Mouse (Mus musculus) midbrain, embryonic 14.5 days (tissue): ENCODE results near the gene Bclaf3. TPM values are rescaled to one million over a fixed set of nuclear protein-coding genes. Genes with fewer than 3 reads are reported as not detected.
"Not testable (repeated sequence)": the region's sequence is repeated elsewhere in the genome, so short reads cannot be mapped to it uniquely, and the experiment has no call there.

Source experiments
- ATAC-seq: fragments of 200-750 bp; cut with Nextera tagmentation; 2 replicates; pipeline ENCODE4 v1.8.0; 2017; ENCODE audit warnings: moderate number of reproducible peaks, moderate library complexity; ENCODE audit not compliant: low FRiP score, low TSS enrichment
- DNase-seq: peaks from one replicate; pipeline ENCODE4 v3.0.0-alpha.2; 2015
- H3K27ac ChIP-seq: fragments of 300-500 bp; sonication (generic); replicated peaks from 2 replicates; pipeline ENCODE4 v1.5.1; 2014; ENCODE audit warnings: mild to moderate bottlenecking, low read depth, low read length, moderate library complexity
- H3K27me3 ChIP-seq: fragments of 300-500 bp; sonication (generic); 2 replicates; pipeline ENCODE4 v1.6.1; 2014; ENCODE audit warnings: low read length, control low read depth, mixed read lengths; ENCODE audit not compliant: control insufficient read depth, insufficient read depth
- H3K36me3 ChIP-seq: fragments of 300-500 bp; sonication (generic); 2 replicates; pipeline ENCODE4 v1.6.1; 2014; ENCODE audit warnings: low read length, control low read depth; ENCODE audit not compliant: control insufficient read depth, insufficient read depth
- H3K4me1 ChIP-seq: fragments of 300-500 bp; sonication (generic); 2 replicates; pipeline ENCODE4 v1.6.1; 2014; ENCODE audit warnings: mild to moderate bottlenecking, antibody characterized with exemption, low read length, control low read depth; ENCODE audit not compliant: control insufficient read depth, insufficient read depth
- H3K4me2 ChIP-seq: fragments of 300-500 bp; sonication (generic); 2 replicates; pipeline ENCODE4 v1.6.1; 2014; ENCODE audit warnings: mild to moderate bottlenecking, low read length, moderate library complexity
- H3K4me3 ChIP-seq: fragments of 300-500 bp; sonication (generic); replicated peaks from 2 replicates; pipeline ENCODE4 v1.5.1; 2014; ENCODE audit warnings: low read depth, low read length
- H3K9ac ChIP-seq: fragments of 300-500 bp; sonication (generic); replicated peaks from 2 replicates; pipeline ENCODE4 v1.6.1; 2014; ENCODE audit warnings: mild to moderate bottlenecking, low read length, moderate library complexity
- H3K9me3 ChIP-seq: fragments of 300-500 bp; sonication (generic); 2 replicates; pipeline ENCODE4 v1.6.1; 2016; ENCODE audit warnings: low read length, control low read depth, mixed read lengths; ENCODE audit not compliant: control insufficient read depth
- WGBS: fragments of 180-500 bp; shearing (Covaris S2); extraction: QIAGEN DNeasy Blood & Tissue Kit; methylation state at CpG from one replicate; pipeline ENCODE4 v1.1.7; 2014; 5-methylcytosine and 5-hydroxymethylcytosine counted together
- polyA plus RNA-seq: library from polyadenylated mRNA; unstranded; fragments of >200 nt; fragmentation: Nextera tagmentation; extraction: Ambion mirVana; gene quantifications from 2 replicates; pipeline ENCODE4 v1.2.1, GENCODE M21; 2014

The Bclaf3 gene
- polyA plus RNA-seq, 1 experiment from 2014 or later, result 28.3 TPM

DNA sequence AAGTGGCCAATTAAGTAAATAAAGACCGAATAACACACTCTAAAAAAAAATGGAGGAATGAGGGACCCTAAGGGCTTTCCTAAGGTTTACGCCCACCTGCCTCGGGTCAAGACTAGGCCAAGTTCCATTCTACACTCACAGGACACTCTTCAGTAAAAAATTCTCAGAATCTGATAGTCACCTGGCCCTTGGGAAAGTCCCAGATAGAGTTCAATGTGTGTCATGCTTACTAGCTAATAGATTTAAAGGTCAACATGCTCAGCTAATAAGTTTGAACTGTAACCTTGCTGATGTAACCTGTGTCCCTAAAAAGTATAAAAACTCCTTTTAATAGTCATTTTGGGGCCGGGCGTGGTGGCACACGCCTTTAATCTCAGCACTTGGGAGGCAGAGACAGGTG, 10.9 kb upstream of the Bclaf3 start:
- no peak overlapping the region for H3K4me3 ChIP-seq

DNA sequence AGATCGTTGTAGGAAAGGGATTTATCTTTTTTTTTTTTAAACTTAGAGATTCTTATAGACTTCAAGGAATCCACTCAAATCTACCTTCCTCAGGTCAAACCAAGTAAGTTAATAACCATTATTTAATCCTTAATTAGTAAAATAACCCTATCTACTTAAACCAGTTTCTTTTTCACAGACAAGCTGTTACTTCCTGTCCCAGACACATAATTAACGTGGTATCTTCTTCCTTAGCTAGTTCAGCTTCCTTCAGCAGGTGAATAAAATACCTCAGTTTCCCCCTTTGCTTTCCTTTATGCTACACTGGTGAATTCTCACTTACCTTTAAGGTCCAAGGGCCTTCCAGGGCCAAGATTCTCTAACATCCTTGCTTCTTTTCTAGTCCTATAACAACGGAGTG, 4.7 kb upstream of the Bclaf3 start:
- Histone ChIP-seq H3K27ac (no peak overlapping the region), H3K9ac (no peak overlapping the region), H3K4me1 (no peaks in the 10 kb centered on the region), H3K4me2 (no peak overlapping the region), H3K9me3 (no peaks in the 10 kb centered on the region), H3K36me3 (no peaks in the 10 kb centered on the region), H3K4me3 (no peak overlapping the region), H3K27me3 (no peaks in the 10 kb centered on the region)
- 75% methylated on average over 3 of the region's 3 CpGs for WGBS
- DNase-seq (no peak), ATAC-seq (no peak)

More for the DNA sequence above, 10.9 kb upstream of the Bclaf3 start:
- H3K27ac ChIP-seq, result no peak overlapping the region
- H3K4me2 ChIP-seq, result no peak overlapping the region
- no peak for ATAC-seq
- H3K27me3 ChIP-seq, result no peaks in the 10 kb centered on the region
- H3K36me3 ChIP-seq, result no peaks in the 10 kb centered on the region
- 88% methylated on average over 6 of the region's 6 CpGs for WGBS
- no peaks in the 10 kb centered on the region for H3K9me3 ChIP-seq
- no peaks in the 10 kb centered on the region for H3K4me1 ChIP-seq
- no peak overlapping the region for H3K9ac ChIP-seq
- DNase-seq, result no peak

DNA sequence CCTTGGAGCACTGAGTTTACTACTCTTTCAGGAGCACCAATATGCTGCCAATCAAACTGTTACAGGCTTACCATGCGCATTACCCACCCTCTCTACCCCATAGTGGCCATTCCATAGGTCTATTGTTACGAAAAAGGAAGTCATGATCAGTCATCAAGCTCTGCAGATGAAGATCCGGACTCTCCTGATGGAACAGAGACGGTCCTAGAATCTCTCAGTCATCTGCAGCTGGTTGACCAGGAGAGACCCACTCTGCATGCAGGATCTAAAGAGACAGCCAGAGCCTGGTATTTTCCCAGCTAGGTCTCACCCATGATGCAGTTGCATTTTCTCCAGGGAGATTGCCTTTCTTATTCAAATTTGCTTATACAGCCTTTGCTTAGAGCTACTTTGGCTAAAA, 3.8 kb upstream of the Bclaf3 start:
- Histone ChIP-seq H3K4me3 (no peak overlapping the region), H3K9ac (no peak overlapping the region), H3K27me3 (no peaks in the 10 kb centered on the region), H3K27ac (no peak overlapping the region), H3K4me1 (no peaks in the 10 kb centered on the region), H3K9me3 (no peaks in the 10 kb centered on the region), H3K36me3 (no peaks in the 10 kb centered on the region), H3K4me2 (no peak overlapping the region)
- no peak for DNase-seq
- no peak for ATAC-seq
- 85% methylated on average over 4 of the region's 4 CpGs for WGBS

DNA sequence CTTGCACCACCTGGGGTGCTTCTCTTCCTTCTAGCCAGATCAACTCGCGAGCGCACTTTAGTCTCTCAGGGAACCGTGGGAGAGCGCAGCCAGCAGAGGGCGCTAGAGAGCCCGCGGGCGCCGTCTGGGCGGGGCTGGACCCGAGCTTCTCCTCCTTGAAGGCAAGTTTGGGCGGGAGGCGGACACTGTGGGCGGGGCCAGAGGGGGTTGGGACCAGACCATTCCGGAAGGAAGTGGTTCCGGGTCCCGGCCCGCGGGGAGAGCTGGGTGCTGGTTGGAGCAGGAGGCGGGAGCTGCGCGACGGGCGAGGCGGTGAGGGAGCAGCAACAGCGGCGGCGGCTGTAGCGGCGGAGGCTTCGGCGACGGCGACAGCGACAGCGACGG, 5.9 kb downstream of the Bclaf3 start:
- 24% methylated on average over 33 of the region's 38 CpGs for WGBS
- H3K27me3 ChIP-seq, result no peaks in the 10 kb centered on the region

DNA sequence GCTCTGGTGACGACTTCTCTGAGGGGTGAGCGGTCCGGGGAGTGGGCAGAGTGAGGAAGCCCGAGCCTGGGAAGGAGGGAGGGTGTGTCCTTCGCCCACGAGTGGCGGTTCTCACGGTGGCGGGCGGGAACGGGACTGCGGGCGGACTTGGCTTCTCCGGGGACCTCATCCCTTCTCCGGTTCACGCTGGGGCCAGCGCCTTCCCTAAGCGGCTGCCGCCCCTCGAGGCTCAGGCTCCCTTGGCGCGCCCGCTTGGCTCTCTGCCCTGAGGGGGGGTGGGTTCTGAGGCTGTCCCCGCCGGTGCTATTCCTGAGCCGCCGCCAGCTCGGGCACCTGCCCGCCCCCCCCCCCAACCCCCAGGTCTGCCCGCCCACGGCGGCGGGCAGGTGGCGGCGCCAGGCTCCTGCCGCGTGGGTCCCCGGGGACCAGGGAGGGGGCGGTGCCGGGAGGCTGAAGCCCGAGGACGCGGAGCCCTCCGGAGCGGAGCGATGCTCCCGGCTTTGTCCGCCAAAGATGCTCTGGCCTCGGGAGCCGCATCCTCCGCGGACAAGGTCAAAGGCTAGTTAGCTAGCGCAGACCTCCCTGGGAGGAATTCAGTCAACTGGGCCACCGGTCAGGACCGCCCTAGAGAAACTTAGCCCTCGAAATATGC, 6.4 kb downstream of the Bclaf3 start:
- Histone ChIP-seq H3K4me1 (0 out of 2 replicates have a peak, but pooled peaks cover 3% of the 10 kb centered on the region), H3K4me3 (peak overlapping the region; percentile 54), H3K27me3 (no peaks in the 10 kb centered on the region), H3K9ac (peak overlapping the region; percentile 69), H3K36me3 (no peaks in the 10 kb centered on the region), H3K27ac (peak overlapping the region; percentile 79), H3K4me2 (peak overlapping the region; percentile 56), H3K9me3 (no peaks in the 10 kb centered on the region)
- WGBS, result 22% methylated on average over 53 of the region's 56 CpGs
- ATAC-seq (no peak; the same call in none of the 2 replicates), DNase-seq (peak; percentile 62)

More for the DNA sequence above, 5.9 kb downstream of the Bclaf3 start:
- Histone ChIP-seq H3K4me1 (0 out of 2 replicates have a peak, but pooled peaks cover 3% of the 10 kb centered on the region), H3K27ac (peak overlapping the region; percentile 79), H3K9me3 (no peaks in the 10 kb centered on the region), H3K4me2 (peak overlapping the region; percentile 56), H3K9ac (peak overlapping the region; percentile 69), H3K36me3 (no peaks in the 10 kb centered on the region), H3K4me3 (peak overlapping the region; percentile 54)
- peak; percentile 98 for ATAC-seq
- DNase-seq, result peak; percentile 96

DNA sequence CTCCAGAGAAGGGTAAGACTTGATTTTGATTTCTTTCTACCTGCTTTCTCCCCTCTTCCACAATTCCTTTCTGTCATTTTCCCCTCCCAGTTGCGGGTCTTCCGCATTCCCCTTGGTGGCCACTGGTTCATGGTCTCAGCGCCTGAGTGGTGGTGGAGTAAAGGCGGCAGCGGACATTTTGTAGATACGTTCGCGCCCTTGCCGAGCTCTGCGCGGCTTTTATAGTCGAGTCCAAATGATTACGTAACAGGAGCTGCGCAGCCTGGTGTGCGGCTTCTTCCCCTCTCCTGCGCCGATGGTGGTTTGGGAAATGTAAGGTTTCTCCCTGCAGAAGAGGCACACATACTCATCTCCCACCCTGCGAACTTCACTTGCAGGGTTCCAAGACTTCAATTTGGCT, 15.4 kb downstream of the Bclaf3 start:
- H3K9me3 ChIP-seq, result no peaks in the 10 kb centered on the region
- no peaks in the 10 kb centered on the region for H3K4me1 ChIP-seq
- H3K36me3 ChIP-seq, result no peaks in the 10 kb centered on the region
- WGBS, result 91% methylated on average over 18 of the region's 18 CpGs
- H3K9ac ChIP-seq, result no peak overlapping the region
- no peak overlapping the region for H3K4me2 ChIP-seq
- no peak overlapping the region for H3K27ac ChIP-seq
- H3K4me3 ChIP-seq, result no peak overlapping the region
- ATAC-seq, result no peak
- no peaks in the 10 kb centered on the region for H3K27me3 ChIP-seq
- DNase-seq, result no peak

DNA sequence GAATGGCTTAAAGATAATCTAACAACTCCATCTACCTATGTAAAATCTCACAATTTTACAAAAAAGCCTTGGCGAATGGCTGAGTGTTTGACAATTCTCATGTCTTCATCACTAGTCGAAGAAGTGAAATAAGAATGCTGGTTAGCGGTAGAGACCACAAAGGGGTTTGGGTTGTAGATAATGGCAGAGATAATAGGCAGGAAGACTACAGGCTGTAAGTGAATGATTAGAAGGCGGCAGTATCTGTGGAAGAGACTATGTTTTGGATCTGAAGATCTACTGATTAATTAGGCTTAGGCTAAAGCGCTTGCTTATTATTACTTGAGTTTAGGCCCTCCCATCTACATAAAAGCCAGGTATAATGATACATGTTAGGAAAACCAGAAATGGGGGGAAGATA, 20.6 kb downstream of the Bclaf3 start:
- DNase-seq (no peak), ATAC-seq (no peak)
- Histone ChIP-seq H3K27ac (no peak overlapping the region), H3K9ac (no peak overlapping the region), H3K27me3 (no peaks in the 10 kb centered on the region), H3K4me3 (no peak overlapping the region), H3K4me1 (no peaks in the 10 kb centered on the region), H3K9me3 (no peaks in the 10 kb centered on the region), H3K4me2 (no peak overlapping the region), H3K36me3 (peaks cover 4% of the 10 kb centered on the region; the same call in 1 of the 2 replicates)
- WGBS, result 90% methylated on average over 5 of the region's 5 CpGs

DNA sequence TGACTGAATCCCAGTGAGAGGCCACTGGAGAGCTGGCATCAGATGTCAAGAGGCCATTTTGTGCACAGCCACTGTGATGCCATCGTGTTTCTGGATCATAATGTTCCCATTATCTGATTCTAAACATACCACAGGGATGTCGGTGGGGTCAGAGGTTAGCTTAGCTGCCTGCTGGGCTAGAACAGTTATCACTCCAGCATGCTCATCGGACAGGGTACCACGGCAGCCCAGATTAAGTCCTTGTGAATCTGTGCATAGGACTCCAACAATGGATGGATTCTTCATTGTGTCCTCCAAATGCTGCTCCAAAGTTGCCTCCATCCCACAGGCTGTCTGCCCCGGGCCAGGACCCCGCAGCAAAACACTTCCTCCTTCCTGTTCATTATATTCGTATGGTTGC, 58.2 kb downstream of the Bclaf3 start:
- H3K27ac ChIP-seq, H3K4me2 ChIP-seq, H3K4me3 ChIP-seq, H3K27me3 ChIP-seq, DNase-seq, H3K4me1 ChIP-seq, H3K36me3 ChIP-seq, H3K9me3 ChIP-seq, H3K9ac ChIP-seq, ATAC-seq: not testable (repeated sequence)
- 45% methylated on average over 7 of the region's 7 CpGs for WGBS

DNA sequence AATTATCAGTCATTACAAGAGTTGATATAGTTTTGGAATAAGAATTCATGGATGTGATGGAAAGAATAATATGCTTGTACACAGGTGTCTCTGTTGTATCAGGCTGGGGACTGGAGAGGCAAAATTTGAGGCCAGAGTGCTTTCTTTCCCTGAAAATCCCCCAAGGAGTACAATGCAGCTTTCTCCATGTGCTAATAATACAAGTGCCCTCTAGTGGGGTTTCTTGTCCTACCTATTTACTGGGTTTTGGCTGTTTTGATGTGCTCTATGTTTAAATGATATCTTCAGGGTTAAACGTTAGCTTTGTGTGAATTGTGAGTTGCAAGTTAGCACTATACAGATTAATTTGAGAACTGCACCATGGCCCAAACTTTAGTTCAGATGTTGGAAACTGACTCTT, 65.1 kb downstream of the Bclaf3 start:
- H3K9ac ChIP-seq, result no peak overlapping the region
- DNase-seq (peak; percentile 2), ATAC-seq (no peak)
- H3K36me3 ChIP-seq, result 0 out of 2 replicates have a peak, but pooled peaks cover 2% of the 10 kb centered on the region
- H3K27ac ChIP-seq, result no peak overlapping the region
- H3K4me1 ChIP-seq, result no peaks in the 10 kb centered on the region
- H3K9me3 ChIP-seq, result no peaks in the 10 kb centered on the region
- 58% methylated on average over 1 of the region's 1 CpGs for WGBS
- no peak overlapping the region for H3K4me2 ChIP-seq
- H3K27me3 ChIP-seq, result no peaks in the 10 kb centered on the region
- no peak overlapping the region for H3K4me3 ChIP-seq
